In the genomic region with DNA sequence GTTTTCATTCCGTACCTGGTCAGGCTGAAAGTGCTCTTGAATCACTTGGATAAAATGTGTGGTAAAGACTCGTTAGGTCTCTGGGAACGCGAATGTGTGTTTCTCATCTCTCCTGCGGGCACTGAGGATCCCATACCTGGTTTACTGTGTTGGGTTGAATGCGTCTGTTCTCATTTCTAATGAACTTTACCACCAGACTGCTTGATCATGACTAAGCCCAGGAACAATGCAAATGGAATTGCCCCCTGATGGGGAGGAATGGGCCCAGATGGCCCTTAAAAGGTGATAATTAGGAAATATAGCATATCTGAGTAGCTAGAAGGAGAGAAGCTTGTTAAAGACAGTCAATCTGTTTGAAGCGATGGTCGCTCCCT, we compare ENCODE assay signal across 10 mouse cellular contexts.
DNase-seq lines count a peak whose midpoint lies in the region; ATAC-seq lines count a peak whose summit lies in the region.
"Had no signal": no experiment of that assay in that cellular context is flagged by ENCODE, and none has a peak within 500 bp of the region (broad histone marks: within the 10 kb centered on the region; RNA-seq: fewer than 3 reads in every experiment).

No protein-coding gene starts in this region.

- ATAC-seq in cerebellum, adult (ENCODE audit: insufficient number of reproducible peaks, low FRiP score, low TSS enrichment) = no peak
- peak; percentile 48; the same call in 1 of the 2 replicates for ATAC-seq in hindbrain, embryonic 14.5 days (ENCODE audit: low FRiP score)
- ATAC-seq in frontal cortex, adult (ENCODE audit: low TSS enrichment) = no peak

- H3K4me3 ChIP-seq in embryonic facial prominence, embryonic 10.5 days = peak overlapping the region; percentile 29; the same call in 1 of the 2 replicates
- no peak overlapping the region for H3K4me3 ChIP-seq in hindbrain, embryonic 14.5 days (replicated peaks; ENCODE audit: low read length)

- H3K9me3 ChIP-seq in embryonic facial prominence, embryonic 10.5 days = no peaks in the 10 kb centered on the region
- no peaks in the 10 kb centered on the region for H3K9me3 ChIP-seq in hindbrain, embryonic 14.5 days (ENCODE audit: control insufficient read depth, low read length)

- H3K27ac ChIP-seq in embryonic facial prominence, embryonic 10.5 days (replicated peaks) = no peak overlapping the region
- no peak overlapping the region for H3K27ac ChIP-seq in hindbrain, embryonic 14.5 days

- WGBS in embryonic facial prominence, embryonic 10.5 days = 12% methylated on average over 8 of the region's 8 CpGs
- 10% methylated on average over 8 of the region's 8 CpGs for WGBS in hindbrain, embryonic 14.5 days

- H3K9ac ChIP-seq in hindbrain, embryonic 14.5 days = no peak overlapping the region

- H3K27me3 ChIP-seq in embryonic facial prominence, embryonic 10.5 days (replicated peaks; ENCODE audit: low read depth, poor library complexity, severe bottlenecking) = peaks cover 75% of the 10 kb centered on the region
- peaks cover 47% of the 10 kb centered on the region for H3K27me3 ChIP-seq in hindbrain, embryonic 14.5 days (ENCODE audit: control insufficient read depth, insufficient read depth, low read length)

- intact Hi-C loops in left cerebral cortex, postnatal 10 days (cut with DNase I) = no loop called here

- H3K36me3 ChIP-seq in embryonic facial prominence, embryonic 10.5 days (replicated peaks) = no peaks in the 10 kb centered on the region
- no peaks in the 10 kb centered on the region for H3K36me3 ChIP-seq in hindbrain, embryonic 14.5 days (replicated peaks; ENCODE audit: control insufficient read depth, insufficient read depth)

- peak overlapping the region; percentile 36 for H3K4me2 ChIP-seq in hindbrain, embryonic 14.5 days (replicated peaks)

- H3K4me1 ChIP-seq in embryonic facial prominence, embryonic 10.5 days = peaks cover 12% of the 10 kb centered on the region
- peaks cover 13% of the 10 kb centered on the region for H3K4me1 ChIP-seq in hindbrain, embryonic 14.5 days (replicated peaks; ENCODE audit: control insufficient read depth, insufficient read depth, low read length)

- DNase-seq in cerebellum, adult 11 months = peak; percentile 12
- DNase-seq in embryonic facial prominence, embryonic 10.5 days (ENCODE audit: low spot score) = peak; percentile 37
- DNase-seq in hindbrain, embryonic 14.5 days (ENCODE audit: low spot score) = no peak
- DNase-seq in neural tube, embryonic 10.5 days (ENCODE audit: extremely low spot score, low spot score) = peak; percentile 38
- DNase-seq in left cerebral cortex, postnatal 10 days (ENCODE audit: extremely low spot score in 1 of 2, low spot score in 2 of 2) = no peak
- DNase-seq in MN1 (ENCODE audit: low spot score) = no peak
- DNase-seq: kidney, adult 9 months; lung, postnatal 36 days had no signal

Comparison
In these comparisons a context has a peak if more than half of its experiments do, and no peak if none do; other contexts are left out.
1. DNase-seq: peak in cerebellum, adult 11 months (single experiment), embryonic facial prominence, embryonic 10.5 days (single experiment) and neural tube, embryonic 10.5 days (single experiment); none in hindbrain, embryonic 14.5 days (single experiment), left cerebral cortex, postnatal 10 days (0 of 2) and MN1 (single experiment).